Mouse (Mus musculus): ENCODE measurements around the gene Col23a1. TPM values are rescaled to one million over a fixed set of nuclear protein-coding genes. Genes with fewer than 3 reads are reported as not detected.

The Col23a1 gene
- total RNA-seq, 2 experiments from 2014 or later, result 11.1 to 11.3 TPM

DNA sequence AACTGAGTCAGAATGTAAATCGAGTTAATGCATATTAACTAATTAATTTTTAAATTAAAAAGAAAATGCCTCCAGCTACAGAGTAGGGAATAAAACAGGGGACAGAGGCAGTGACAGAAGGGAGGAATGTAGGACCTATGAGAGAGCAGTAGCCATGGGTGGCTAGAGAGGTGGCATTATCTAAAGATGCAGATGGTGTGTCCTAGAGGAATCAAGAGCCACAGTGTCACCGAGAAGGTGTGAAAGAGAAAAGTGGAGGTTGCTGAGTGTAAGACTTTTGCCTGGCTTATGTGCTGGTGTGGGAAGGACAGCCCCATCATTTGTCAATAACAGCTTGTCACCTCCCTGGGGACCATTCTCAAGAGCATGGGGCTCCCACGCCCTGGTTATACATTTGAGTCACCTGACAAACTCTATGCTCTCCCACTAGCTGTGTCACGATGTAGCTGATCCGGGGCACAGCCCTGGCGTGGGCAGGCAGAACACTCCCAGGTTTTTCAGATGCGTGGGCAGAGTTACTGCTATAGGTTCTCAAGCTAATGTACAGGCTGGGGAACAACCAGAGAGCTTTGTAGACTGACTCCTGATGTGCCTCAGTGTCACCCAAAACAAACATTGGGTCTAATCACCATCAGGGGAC is 125.4 kb downstream of the Col23a1 start:
- no peak for TF ChIP-seq CTCF (IDR thresholded peaks at IDR 0.05)
- no peak overlapping the region for H3K4me3 ChIP-seq
- DNase-seq (ENCODE audit: extremely low spot score in 1 of 2, low spot score in 2 of 2), result peak in 1 of 2 experiments; percentile 25
- no peak overlapping the region for H3K27ac ChIP-seq
- intact Hi-C loops (cut with DNase I), result no loop called here

DNA sequence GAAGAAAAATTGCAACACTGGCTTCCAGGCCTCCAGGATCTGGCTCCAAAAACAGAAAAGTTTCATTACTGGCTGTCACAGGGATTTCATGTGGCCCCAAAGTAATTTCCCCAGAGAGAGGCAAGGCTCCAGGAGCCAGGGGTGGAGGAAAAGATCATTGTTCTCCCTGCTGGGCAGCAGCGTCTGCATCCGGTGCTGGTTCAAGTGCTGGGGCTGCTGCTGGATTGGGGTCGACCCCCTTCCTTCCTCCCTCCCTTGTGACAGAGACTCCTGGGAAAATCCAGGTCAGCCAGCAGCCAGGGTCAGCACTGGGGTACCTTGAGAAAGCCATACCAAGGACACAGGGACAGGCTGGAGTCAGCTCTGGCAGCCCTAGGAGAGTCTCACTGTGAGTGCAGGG is 129.1 kb downstream of the Col23a1 start:
- intact Hi-C loops (cut with DNase I), result no loop called here
- H3K4me3 ChIP-seq, result no peak overlapping the region
- no peak for TF ChIP-seq CTCF (IDR thresholded peaks at IDR 0.05)
- DNase-seq (ENCODE audit: extremely low spot score in 1 of 2, low spot score in 2 of 2), result no peak
- H3K27ac ChIP-seq, result no peak overlapping the region

DNA sequence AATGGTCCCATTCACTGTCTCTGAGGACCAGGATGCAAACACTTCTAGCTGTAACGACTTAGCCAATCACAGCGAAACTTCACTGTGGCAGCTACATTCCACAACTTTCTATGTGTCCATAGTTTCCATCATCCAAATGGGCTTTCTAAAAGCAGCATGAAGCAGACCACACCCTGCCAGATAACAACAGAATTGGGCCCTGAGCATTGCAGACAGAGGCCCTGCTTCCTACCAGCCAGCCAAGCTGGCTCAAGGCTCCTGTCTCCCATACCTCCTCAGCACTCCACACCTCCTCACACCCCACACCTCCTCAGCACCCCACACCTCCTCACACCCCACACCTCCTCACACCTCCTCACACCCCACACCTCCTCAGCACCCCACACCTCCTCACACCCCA is 132.2 kb downstream of the Col23a1 start:
- intact Hi-C loops (cut with DNase I), result no loop called here
- no peak overlapping the region for H3K27ac ChIP-seq
- no peak overlapping the region for H3K4me3 ChIP-seq
- TF ChIP-seq CTCF (IDR thresholded peaks at IDR 0.05), result no peak
- no peak for DNase-seq (ENCODE audit: extremely low spot score in 1 of 2, low spot score in 2 of 2)

DNA sequence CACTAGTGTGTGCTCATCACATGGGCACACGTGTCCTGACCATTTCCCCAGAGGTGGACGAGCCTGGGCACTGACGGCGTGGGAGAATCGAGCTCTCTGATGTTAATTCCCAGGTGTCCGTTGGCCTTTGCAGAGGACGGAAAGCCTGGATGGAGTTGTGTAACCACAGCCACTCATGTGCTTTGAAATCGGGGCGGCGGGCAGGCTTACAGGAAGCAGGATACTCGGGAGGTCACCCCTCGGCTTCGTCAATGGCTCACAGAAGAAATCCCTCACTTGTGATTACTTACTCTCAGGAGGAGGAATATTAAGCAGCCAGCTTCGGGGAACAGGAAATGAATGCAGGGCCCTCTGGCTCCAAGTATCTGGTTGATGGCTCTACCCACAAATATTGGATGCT is 133.0 kb downstream of the Col23a1 start:
- DNase-seq (ENCODE audit: extremely low spot score in 1 of 2, low spot score in 2 of 2), result no peak
- intact Hi-C loops (cut with DNase I), result no loop called here
- TF ChIP-seq CTCF (IDR thresholded peaks at IDR 0.05), result no peak
- no peak overlapping the region for H3K27ac ChIP-seq
- H3K4me3 ChIP-seq, result no peak overlapping the region

GRCm38 (mm10) chr11:51426155-51426554 is 136.4 kb downstream of the Col23a1 start:
- intact Hi-C loops (cut with DNase I), result no loop called here
- Histone ChIP-seq H3K27ac (no peak overlapping the region), H3K4me3 (no peak overlapping the region)
- TF ChIP-seq CTCF (IDR thresholded peaks at IDR 0.05), result no peak
- DNase-seq (ENCODE audit: extremely low spot score in 1 of 2, low spot score in 2 of 2), result no peak

GRCm38 (mm10) chr11:51429428-51430179 is 139.9 kb downstream of the Col23a1 start:
- TF ChIP-seq CTCF (IDR thresholded peaks at IDR 0.05), result no peak
- Histone ChIP-seq H3K4me3 (no peak overlapping the region), H3K27ac (no peak overlapping the region)
- no peak for DNase-seq (ENCODE audit: extremely low spot score in 1 of 2, low spot score in 2 of 2)
- intact Hi-C loops (cut with DNase I), result no loop called here

GRCm38 (mm10) chr11:51430180-51430578 is 140.5 kb downstream of the Col23a1 start:
- no peak overlapping the region for H3K4me3 ChIP-seq
- no peak overlapping the region for H3K27ac ChIP-seq
- intact Hi-C loops (cut with DNase I), result no loop called here
- DNase-seq (ENCODE audit: extremely low spot score in 1 of 2, low spot score in 2 of 2), result no peak
- TF ChIP-seq CTCF (IDR thresholded peaks at IDR 0.05), result no peak

DNA sequence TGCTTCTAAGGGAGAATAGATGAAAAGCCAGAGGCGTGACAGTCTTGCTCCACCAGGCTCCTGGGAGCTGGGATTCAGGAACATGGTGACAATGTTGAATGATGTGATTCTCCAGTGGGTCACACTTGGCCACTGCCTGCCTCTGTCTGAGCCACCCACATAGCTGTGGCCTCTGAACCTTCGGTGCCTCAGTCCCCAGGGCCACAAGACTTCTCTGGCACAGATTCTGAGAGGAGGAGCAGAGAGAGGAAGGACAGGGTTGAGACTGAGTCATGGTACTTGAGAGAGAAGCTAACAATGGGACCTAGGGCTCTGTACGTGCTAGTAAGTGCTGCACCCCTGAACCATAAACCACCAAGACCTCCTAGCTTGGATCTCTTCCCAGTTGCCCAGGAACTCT is 141.6 kb downstream of the Col23a1 start:
- intact Hi-C loops (cut with DNase I), result no loop called here
- no peak overlapping the region for H3K27ac ChIP-seq
- no peak overlapping the region for H3K4me3 ChIP-seq
- no peak for DNase-seq (ENCODE audit: extremely low spot score in 1 of 2, low spot score in 2 of 2)
- no peak for TF ChIP-seq CTCF (IDR thresholded peaks at IDR 0.05)

DNA sequence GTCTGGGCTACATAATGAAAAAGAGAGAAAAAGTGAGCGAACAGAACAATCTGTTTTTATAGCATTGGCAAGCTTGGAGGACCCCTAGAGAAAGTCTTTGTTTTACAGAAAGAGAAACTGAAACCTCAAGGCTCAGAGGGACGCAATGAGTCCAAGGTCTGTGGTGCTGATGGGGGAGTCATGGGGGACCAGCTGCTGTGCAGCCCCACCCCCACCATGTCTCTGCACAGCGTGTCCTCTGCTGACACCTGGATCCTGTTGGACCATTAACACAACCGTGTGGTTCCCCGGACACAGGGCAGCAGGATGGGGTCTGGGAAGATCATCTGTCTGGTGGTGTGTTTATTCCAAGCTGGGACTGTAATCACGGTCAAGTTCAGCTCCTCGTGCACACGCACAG is 142.2 kb downstream of the Col23a1 start:
- intact Hi-C loops (cut with DNase I), result no loop called here
- Histone ChIP-seq H3K27ac (no peak overlapping the region), H3K4me3 (no peak overlapping the region)
- TF ChIP-seq CTCF (IDR thresholded peaks at IDR 0.05), result no peak
- DNase-seq (ENCODE audit: extremely low spot score in 1 of 2, low spot score in 2 of 2), result no peak

GRCm38 (mm10) chr11:51442006-51442405 is 152.3 kb downstream of the Col23a1 start:
- Histone ChIP-seq H3K27ac (no peak overlapping the region), H3K4me3 (no peak overlapping the region)
- TF ChIP-seq CTCF (IDR thresholded peaks at IDR 0.05), result no peak
- DNase-seq (ENCODE audit: extremely low spot score in 1 of 2, low spot score in 2 of 2), result no peak
- intact Hi-C loops (cut with DNase I), result no loop called here

DNA sequence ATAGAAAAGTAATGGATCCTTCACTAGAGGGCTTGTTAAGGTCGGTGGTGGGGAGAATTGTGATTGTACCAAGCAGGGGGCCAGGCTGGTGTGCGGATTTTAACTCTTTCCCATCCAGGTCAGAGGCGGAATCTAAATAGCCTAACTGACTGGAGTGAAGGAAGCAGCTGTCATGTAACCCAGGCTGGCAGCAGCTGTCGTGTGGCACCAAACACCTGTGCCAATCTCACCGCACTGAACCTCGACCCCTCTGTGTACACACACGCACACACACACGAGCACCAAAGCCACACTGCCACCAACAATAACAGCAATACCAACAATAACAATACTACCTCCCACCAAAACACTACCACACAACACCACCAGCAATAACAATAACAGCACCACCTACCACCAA is 152.9 kb downstream of the Col23a1 start:
- intact Hi-C loops (cut with DNase I), result no loop called here
- H3K27ac ChIP-seq, result no peak overlapping the region
- DNase-seq (ENCODE audit: extremely low spot score in 1 of 2, low spot score in 2 of 2), result no peak
- H3K4me3 ChIP-seq, result no peak overlapping the region
- no peak for TF ChIP-seq CTCF (IDR thresholded peaks at IDR 0.05)

GRCm38 (mm10) chr11:51443818-51444217 is 154.1 kb downstream of the Col23a1 start:
- Histone ChIP-seq H3K4me3 (no peak overlapping the region), H3K27ac (no peak overlapping the region)
- intact Hi-C loops (cut with DNase I), result no loop called here
- DNase-seq (ENCODE audit: extremely low spot score in 1 of 2, low spot score in 2 of 2), result no peak
- TF ChIP-seq CTCF (IDR thresholded peaks at IDR 0.05), result no peak

- no peak for DNase-seq (ENCODE audit: extremely low spot score in 1 of 2, low spot score in 2 of 2)
- intact Hi-C loops (cut with DNase I), result loop anchor here (5.0 kb wide), 1 partner anchor 88 kb away; no protein-coding TSS in a partner anchor
- no peak for TF ChIP-seq CTCF (IDR thresholded peaks at IDR 0.05)
- H3K27ac ChIP-seq, result no peak overlapping the region
- no peak overlapping the region for H3K4me3 ChIP-seq
These were observed 154.9 kb downstream of the Col23a1 start for GRCm38 (mm10) chr11:51444649-51445048.

All from left cerebral cortex, adult 2 months (tissue).